Mouse (Mus musculus): Measurements from ENCODE around the gene Tatdn2.

Gene Tatdn2

GRCm38 (mm10) chr6:113714797-113715196 is 17.9 kb downstream of the Tatdn2 start:
- DNase-seq: no peak

- DNase-seq: no peak
Measured at GRCm38 (mm10) chr6:113717541-113717940, 20.7 kb downstream of the Tatdn2 start.

- no peak for DNase-seq
Measured at GRCm38 (mm10) chr6:113719878-113720277, 23.0 kb downstream of the Tatdn2 start, which contains the start of gene Ghrl. Ghrl (minus strand) TSS chr6:113719880.

- no peak for DNase-seq
Measured at GRCm38 (mm10) chr6:113721061-113721460, 24.2 kb downstream of the Tatdn2 start.

GRCm38 (mm10) chr6:113728181-113728580 is 31.3 kb downstream of the Tatdn2 start:
- no peak for DNase-seq

GRCm38 (mm10) chr6:113731296-113731695 is 34.4 kb downstream of the Tatdn2 start:
- no peak for DNase-seq

- no peak for DNase-seq
Measured at GRCm38 (mm10) chr6:113737318-113738046, 40.6 kb downstream of the Tatdn2 start.

GRCm38 (mm10) chr6:113740236-113741217 is 43.7 kb downstream of the Tatdn2 start, which contains the start of gene Sec13:
Sec13 (minus strand) TSS chr6:113740743.
- peak; percentile 84 for DNase-seq

- DNase-seq: no peak
Measured at GRCm38 (mm10) chr6:113741425-113741824, 44.6 kb downstream of the Tatdn2 start.

- DNase-seq: no peak
Measured at GRCm38 (mm10) chr6:113742321-113742720, 45.5 kb downstream of the Tatdn2 start.

- DNase-seq: no peak
Measured at GRCm38 (mm10) chr6:113743111-113743510, 46.3 kb downstream of the Tatdn2 start.

GRCm38 (mm10) chr6:113745117-113745516 is 48.3 kb downstream of the Tatdn2 start:
- DNase-seq: no peak

- DNase-seq: no peak
Measured at GRCm38 (mm10) chr6:113747284-113747683, 50.4 kb downstream of the Tatdn2 start.

- DNase-seq: no peak
Measured at GRCm38 (mm10) chr6:113748351-113748750, 51.5 kb downstream of the Tatdn2 start.

- no peak for DNase-seq
Measured at GRCm38 (mm10) chr6:113749119-113749685, 52.4 kb downstream of the Tatdn2 start.

Measured in right cerebral cortex, postnatal 25 days (tissue).